Mouse (Mus musculus): Measurements from ENCODE around the gene Zbtb43. TPM values are rescaled to one million over a fixed set of nuclear protein-coding genes. Genes with fewer than 3 reads are reported as not detected.

The Zbtb43 gene
- 6.8 and 9.9 TPM in 2 replicates for polyA plus RNA-seq (2012; rRNA removed)

DNA sequence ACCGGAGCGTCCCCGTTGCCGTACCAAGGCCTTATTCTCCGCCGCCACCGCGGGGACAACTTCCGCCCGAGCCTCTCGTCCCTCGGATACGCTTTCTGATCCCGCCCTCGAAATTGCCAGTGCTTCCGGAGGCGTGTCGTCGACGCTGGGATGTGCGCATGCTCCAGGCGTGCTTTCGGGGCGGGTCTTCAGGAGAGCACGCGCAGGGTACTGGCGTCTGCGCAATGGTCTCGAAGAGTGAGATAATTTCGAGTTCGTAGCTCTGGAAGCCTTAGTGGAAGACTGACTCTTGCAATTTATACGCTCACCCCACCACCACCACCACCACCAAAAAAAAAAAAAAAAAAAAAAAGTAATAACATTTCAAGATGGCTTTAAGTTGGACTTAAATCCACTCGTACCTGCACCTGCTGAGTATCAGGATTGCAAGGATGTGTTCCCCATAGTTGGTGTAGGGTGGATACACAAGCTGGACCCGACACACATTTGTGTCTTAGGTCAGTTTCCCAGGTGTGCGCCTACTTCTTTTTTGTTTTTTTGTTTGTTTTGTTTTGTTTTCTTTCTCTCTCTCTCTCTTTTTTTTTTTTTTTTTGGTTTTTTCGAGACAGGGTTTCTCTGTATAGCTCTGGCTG, at the start of gene Zbtb43:
TSS of gene Zbtb43 (minus strand) at position 94 of the 632 bp plus-strand sequence.
- TF ChIP-seq POLR2A (IDR thresholded peaks at IDR 0.05; ENCODE audit: borderline replicate concordance, extremely low read depth, low read depth, low read length) (peak; percentile 91), CTCF (IDR thresholded peaks at IDR 0.05; ENCODE audit: insufficient read depth, low read length) (no peak)
- peak within 1 kb of the TSS; percentile 62 for H3K4me3 ChIP-seq (replicated peaks; ENCODE audit: extremely low read depth, low read depth, low read length)
- WGBS = 5% methylated on average over 36 of the region's 36 CpGs
- H3K4me1 ChIP-seq (ENCODE audit: control insufficient read depth, insufficient read depth, low read length) = peaks cover 12% of the 10 kb centered on the region
- DNase-seq = peak; percentile 94

DNA sequence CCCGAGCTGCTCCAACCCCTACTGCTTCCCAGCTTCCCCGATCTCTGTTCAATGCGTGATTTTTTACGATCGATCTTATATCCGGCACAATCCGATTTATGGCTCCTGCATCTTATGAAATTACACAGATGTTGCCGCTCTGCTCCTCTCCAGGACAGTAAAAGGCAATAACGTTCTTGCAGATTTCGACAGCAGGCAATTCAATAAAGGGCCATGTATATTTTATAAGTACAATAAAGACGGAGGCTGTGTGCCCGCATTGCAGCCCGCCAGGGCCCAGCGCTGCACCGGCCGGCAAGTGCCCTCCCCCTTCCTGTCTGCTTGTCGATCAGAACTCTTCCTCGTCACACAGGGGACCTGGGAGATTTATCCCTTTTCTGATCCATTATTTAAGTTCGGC, 47.5 kb upstream of the Zbtb43 start:
- no peak overlapping the region for H3K4me3 ChIP-seq (replicated peaks; ENCODE audit: extremely low read depth, low read depth, low read length)
- DNase-seq = no peak
- TF ChIP-seq POLR2A (IDR thresholded peaks at IDR 0.05; ENCODE audit: borderline replicate concordance, extremely low read depth, low read depth, low read length) = no peak
- TF ChIP-seq CTCF (IDR thresholded peaks at IDR 0.05; ENCODE audit: insufficient read depth, low read length) = no peak
- H3K4me1 ChIP-seq (ENCODE audit: control insufficient read depth, insufficient read depth, low read length) = no peaks in the 10 kb centered on the region
- WGBS = 73% methylated on average over 19 of the region's 19 CpGs

DNA sequence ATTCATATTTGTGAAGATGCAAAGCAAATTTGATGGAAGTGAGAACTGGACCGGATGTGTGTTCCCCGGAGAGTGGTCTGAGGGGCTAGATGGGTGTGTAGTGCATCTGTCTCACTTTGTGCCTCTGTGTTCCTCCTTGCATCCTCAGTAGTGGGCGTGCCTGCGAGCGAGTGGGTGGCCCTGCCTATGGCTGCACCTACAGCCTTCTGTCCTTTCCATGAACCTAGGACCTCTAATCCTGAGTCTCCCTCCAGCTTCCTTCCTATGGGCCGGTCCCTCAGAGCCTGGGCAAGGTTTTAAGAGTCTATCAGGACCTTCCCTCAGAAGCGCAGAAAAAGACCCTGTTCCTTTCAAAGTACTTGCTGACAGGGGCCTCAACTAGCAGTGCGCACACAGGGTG, 47.1 kb upstream of the Zbtb43 start:
- no peak for DNase-seq
- TF ChIP-seq CTCF (IDR thresholded peaks at IDR 0.05; ENCODE audit: insufficient read depth, low read length) = no peak
- 75% methylated on average over 8 of the region's 8 CpGs for WGBS
- H3K4me1 ChIP-seq (ENCODE audit: control insufficient read depth, insufficient read depth, low read length) = no peaks in the 10 kb centered on the region
- no peak overlapping the region for H3K4me3 ChIP-seq (replicated peaks; ENCODE audit: extremely low read depth, low read depth, low read length)

DNA sequence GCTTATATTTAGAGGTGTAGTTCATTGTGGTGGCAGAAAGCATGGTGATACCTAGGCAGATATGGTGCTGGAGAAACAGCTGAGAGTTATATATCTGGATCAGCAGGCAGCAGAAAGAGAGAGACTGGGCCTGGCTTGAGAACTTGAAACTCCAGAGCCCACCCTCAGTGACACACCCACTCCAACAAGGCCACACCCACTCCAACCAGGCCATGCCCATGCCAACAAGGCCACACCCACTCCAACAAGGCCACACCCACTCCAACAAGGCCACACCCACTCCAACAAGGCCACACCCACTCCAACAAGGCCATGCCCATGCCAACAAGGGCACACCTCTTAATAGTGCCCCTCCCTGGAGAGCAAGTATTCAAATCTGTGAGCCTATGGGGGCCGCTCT, 42.4 kb upstream of the Zbtb43 start:
- 100% methylated on average over 1 of the region's 1 CpGs for WGBS
- Histone ChIP-seq H3K4me1 (ENCODE audit: control insufficient read depth, insufficient read depth, low read length) (no peaks in the 10 kb centered on the region), H3K4me3 (replicated peaks; ENCODE audit: extremely low read depth, low read depth, low read length) (no peak overlapping the region)
- DNase-seq = no peak
- TF ChIP-seq POLR2A (IDR thresholded peaks at IDR 0.05; ENCODE audit: borderline replicate concordance, extremely low read depth, low read depth, low read length) = no peak
- no peak for TF ChIP-seq CTCF (IDR thresholded peaks at IDR 0.05; ENCODE audit: insufficient read depth, low read length)

DNA sequence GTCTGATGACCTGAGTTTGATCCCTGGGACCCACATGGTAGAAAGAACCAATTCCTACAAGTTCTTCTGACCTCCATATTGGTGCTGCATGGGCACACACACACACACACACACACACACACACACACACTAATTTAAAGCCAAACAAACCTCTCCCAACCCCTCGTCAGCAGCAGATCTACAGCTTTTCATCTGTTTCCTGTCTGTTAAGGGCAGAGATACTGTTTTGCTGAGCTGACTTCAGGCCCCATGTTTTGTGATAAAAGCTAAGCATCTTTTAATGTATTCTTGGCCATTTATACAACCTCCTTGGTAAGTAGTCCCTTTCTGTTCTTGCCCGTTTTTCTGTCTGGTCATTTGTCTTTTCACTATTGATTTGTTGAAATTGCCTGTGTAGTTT, 34.2 kb upstream of the Zbtb43 start:
- 37% methylated on average over 2 of the region's 2 CpGs for WGBS
- no peaks in the 10 kb centered on the region for H3K4me1 ChIP-seq (ENCODE audit: control insufficient read depth, insufficient read depth, low read length)
- H3K4me3 ChIP-seq (replicated peaks; ENCODE audit: extremely low read depth, low read depth, low read length) = no peak overlapping the region
- TF ChIP-seq CTCF (IDR thresholded peaks at IDR 0.05; ENCODE audit: insufficient read depth, low read length) (no peak), POLR2A (IDR thresholded peaks at IDR 0.05; ENCODE audit: borderline replicate concordance, extremely low read depth, low read depth, low read length) (no peak)
- no peak for DNase-seq

DNA sequence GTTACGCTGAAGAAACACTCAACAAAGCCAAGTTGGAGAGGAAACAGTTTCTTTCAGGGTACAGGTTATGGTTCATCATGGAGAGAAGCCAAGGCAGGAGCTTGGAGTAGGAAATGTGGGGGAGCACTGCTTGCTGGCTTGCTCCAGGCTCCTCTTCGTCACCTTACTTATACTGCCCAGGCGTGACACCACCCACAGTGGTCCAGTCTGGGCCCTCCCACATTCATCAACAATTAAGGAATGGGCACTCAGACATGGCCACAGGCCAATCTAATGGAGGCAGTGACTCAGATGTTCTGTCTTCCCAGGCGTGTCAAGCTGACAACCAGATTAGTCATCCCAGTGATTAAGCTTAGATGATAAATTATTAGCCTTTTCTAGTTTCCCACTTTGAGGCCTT, 29.9 kb upstream of the Zbtb43 start:
- Histone ChIP-seq H3K4me3 (replicated peaks; ENCODE audit: extremely low read depth, low read depth, low read length) (no peak overlapping the region), H3K4me1 (ENCODE audit: control insufficient read depth, insufficient read depth, low read length) (no peaks in the 10 kb centered on the region)
- 60% methylated on average over 4 of the region's 4 CpGs for WGBS
- TF ChIP-seq CTCF (IDR thresholded peaks at IDR 0.05; ENCODE audit: insufficient read depth, low read length) = no peak
- no peak for TF ChIP-seq POLR2A (IDR thresholded peaks at IDR 0.05; ENCODE audit: borderline replicate concordance, extremely low read depth, low read depth, low read length)
- no peak for DNase-seq

DNA sequence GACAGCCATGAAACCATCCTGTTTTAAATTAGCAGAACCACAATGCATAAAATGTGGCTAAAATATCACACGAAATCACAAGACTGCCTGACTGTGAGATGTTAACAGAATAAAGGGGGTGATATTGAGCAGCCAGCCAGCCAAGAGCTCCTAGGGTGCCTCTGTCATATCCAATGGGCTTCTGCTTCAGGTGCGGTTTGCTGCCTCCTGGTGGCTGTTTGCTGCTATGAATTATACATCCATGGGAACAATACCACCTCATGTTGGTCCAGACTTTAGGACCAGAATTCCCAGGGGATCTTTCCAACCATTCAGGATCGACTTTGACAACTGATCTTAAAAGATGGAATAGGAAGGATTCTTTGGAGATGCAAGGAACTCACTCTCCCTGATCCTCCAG, 27.3 kb upstream of the Zbtb43 start:
- no peak for DNase-seq
- Histone ChIP-seq H3K4me3 (replicated peaks; ENCODE audit: extremely low read depth, low read depth, low read length) (no peak overlapping the region), H3K4me1 (ENCODE audit: control insufficient read depth, insufficient read depth, low read length) (no peaks in the 10 kb centered on the region)
- WGBS = 48% methylated on average over 3 of the region's 3 CpGs
- TF ChIP-seq POLR2A (IDR thresholded peaks at IDR 0.05; ENCODE audit: borderline replicate concordance, extremely low read depth, low read depth, low read length) (no peak), CTCF (IDR thresholded peaks at IDR 0.05; ENCODE audit: insufficient read depth, low read length) (peak; percentile 38)

DNA sequence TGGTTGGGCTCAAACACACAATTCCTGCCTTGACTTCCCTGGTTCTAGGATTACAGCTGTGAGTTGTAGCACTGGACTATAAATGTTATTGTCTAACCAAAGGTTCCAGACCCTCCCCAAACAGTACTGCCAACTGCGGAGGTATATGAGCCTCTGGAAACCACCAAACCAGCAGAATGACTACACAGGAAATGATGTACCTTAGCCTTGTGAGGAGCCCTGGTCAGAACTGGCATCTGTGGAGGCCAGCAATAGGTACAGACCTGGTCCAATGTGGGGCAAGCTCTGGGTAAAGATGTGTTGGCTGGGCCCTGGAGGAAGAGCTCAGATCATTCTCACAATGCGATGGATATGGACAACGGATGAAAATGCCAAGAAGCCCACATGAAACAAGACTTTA, 23.7 kb upstream of the Zbtb43 start:
- 82% methylated on average over 3 of the region's 3 CpGs for WGBS
- H3K4me3 ChIP-seq (replicated peaks; ENCODE audit: extremely low read depth, low read depth, low read length) = no peak overlapping the region
- no peaks in the 10 kb centered on the region for H3K4me1 ChIP-seq (ENCODE audit: control insufficient read depth, insufficient read depth, low read length)
- no peak for DNase-seq
- no peak for TF ChIP-seq POLR2A (IDR thresholded peaks at IDR 0.05; ENCODE audit: borderline replicate concordance, extremely low read depth, low read depth, low read length)
- TF ChIP-seq CTCF (IDR thresholded peaks at IDR 0.05; ENCODE audit: insufficient read depth, low read length) = no peak

DNA sequence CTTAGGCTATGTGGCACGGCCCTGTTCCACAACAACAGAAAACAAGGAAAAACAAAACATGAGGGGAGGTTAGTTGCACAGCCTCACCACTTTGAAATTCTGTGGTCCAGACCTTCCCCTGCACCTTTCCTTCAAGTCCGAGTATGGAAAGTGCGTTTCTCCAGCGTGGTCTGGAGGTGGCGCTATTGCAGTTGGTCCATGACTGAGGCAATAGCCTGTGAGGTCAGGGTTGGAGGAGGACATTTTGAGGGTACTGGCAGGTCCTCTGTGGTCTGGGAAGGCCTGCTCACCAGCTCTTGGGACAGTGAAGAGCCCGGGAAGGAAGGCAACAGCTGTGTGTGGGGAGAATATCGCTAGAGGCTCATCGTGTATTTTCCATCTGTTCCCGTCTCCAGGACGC, 21.2 kb upstream of the Zbtb43 start:
- WGBS = 51% methylated on average over 10 of the region's 10 CpGs
- Histone ChIP-seq H3K4me3 (replicated peaks; ENCODE audit: extremely low read depth, low read depth, low read length) (no peak overlapping the region), H3K4me1 (ENCODE audit: control insufficient read depth, insufficient read depth, low read length) (no peaks in the 10 kb centered on the region)
- TF ChIP-seq CTCF (IDR thresholded peaks at IDR 0.05; ENCODE audit: insufficient read depth, low read length) (peak; percentile 29; the same call in 1 of the 2 replicates), POLR2A (IDR thresholded peaks at IDR 0.05; ENCODE audit: borderline replicate concordance, extremely low read depth, low read depth, low read length) (no peak)
- DNase-seq = no peak

DNA sequence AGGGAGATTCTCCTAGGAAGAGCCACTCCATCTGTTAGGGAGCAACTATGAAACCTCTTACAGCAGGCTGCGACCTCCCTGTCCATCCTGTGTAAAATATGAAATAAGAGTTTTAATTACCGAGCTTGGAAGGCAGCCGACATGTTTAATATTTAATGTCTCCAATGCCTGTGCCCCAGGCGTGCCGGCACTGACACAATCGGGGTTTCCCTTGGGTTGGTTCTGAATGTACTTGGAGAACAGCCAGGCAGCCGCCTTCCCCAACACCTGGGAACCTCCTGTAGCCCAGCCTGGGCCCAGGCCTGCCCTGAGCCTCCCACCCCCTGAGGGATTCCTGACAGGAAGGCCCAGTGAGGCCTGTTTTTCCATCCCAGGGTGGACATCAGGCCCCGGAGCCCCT, 19.0 kb upstream of the Zbtb43 start:
- TF ChIP-seq CTCF (IDR thresholded peaks at IDR 0.05; ENCODE audit: insufficient read depth, low read length) (no peak), POLR2A (IDR thresholded peaks at IDR 0.05; ENCODE audit: borderline replicate concordance, extremely low read depth, low read depth, low read length) (no peak)
- DNase-seq = no peak
- Histone ChIP-seq H3K4me1 (ENCODE audit: control insufficient read depth, insufficient read depth, low read length) (no peaks in the 10 kb centered on the region), H3K4me3 (replicated peaks; ENCODE audit: extremely low read depth, low read depth, low read length) (no peak overlapping the region)
- 79% methylated on average over 8 of the region's 8 CpGs for WGBS
